Mouse (Mus musculus) central nervous system, embryonic 11.5 days (tissue): Measurements from ENCODE around the gene Olfr1116. TPM values are rescaled to one million over a fixed set of nuclear protein-coding genes. Genes with fewer than 3 reads are reported as not detected.

Experiments
- polyA plus RNA-seq: library from polyadenylated mRNA; depleted of rRNA; stranded (reverse); fragments of >200 nt; gene quantifications from 2 replicates; pipeline ENCODE4 v1.2.3, GENCODE M21; 2012; rRNA removed

The Olfr1116 gene
- polyA plus RNA-seq: not detected in 2 replicates

GRCm38 (mm10) chr2:87267234-87267633 is at the start of gene Olfr1116:
Gene Olfr1116, plus strand, starts transcription at chr2:87267534.

GRCm38 (mm10) chr2:87247713-87248112 is 19.6 kb upstream of the Olfr1116 start, which contains the start of gene Olfr1115:
Gene Olfr1115, plus strand, starts transcription at chr2:87248013.

GRCm38 (mm10) chr2:87307281-87307680 is 39.9 kb downstream of the Olfr1116 start, which contains the start of gene Olfr1118:
Gene Olfr1118, plus strand, starts transcription at chr2:87307581.

Other genes with a start within 250 kb of the Olfr1116 start
- gene Olfr1104, start 240.5 kb upstream of the Olfr1116 start, polyA plus RNA-seq: not detected in 2 replicates
- not detected in 2 replicates for gene Olfr1105, start 231.0 kb upstream of the Olfr1116 start, polyA plus RNA-seq
- not detected in 2 replicates for gene Olfr1106, start 215.3 kb upstream of the Olfr1116 start, polyA plus RNA-seq
- not detected in 2 replicates for gene Olfr1107, start 191.7 kb upstream of the Olfr1116 start, polyA plus RNA-seq
- not detected in 2 replicates for gene Olfr1109, start 171.5 kb upstream of the Olfr1116 start, polyA plus RNA-seq
- gene Olfr259, start 153.0 kb upstream of the Olfr1116 start, polyA plus RNA-seq: not detected in 2 replicates
- gene Olfr1110, start 127.2 kb upstream of the Olfr1116 start, polyA plus RNA-seq: not detected in 2 replicates
- gene Olfr1111, start 114.9 kb upstream of the Olfr1116 start, polyA plus RNA-seq: not detected in 2 replicates
- not detected in 2 replicates for gene Olfr1112, start 79.7 kb upstream of the Olfr1116 start, polyA plus RNA-seq
- gene Olfr1113, start 58.6 kb upstream of the Olfr1116 start, polyA plus RNA-seq: not detected in 2 replicates
- gene Olfr1115, start 19.5 kb upstream of the Olfr1116 start, polyA plus RNA-seq: not detected in 2 replicates
- not detected in 2 replicates for gene Olfr1118, start 40.0 kb downstream of the Olfr1116 start, polyA plus RNA-seq
- not detected in 2 replicates for gene Olfr1120, start 87.3 kb downstream of the Olfr1116 start, polyA plus RNA-seq
- gene Olfr1121, start 102.4 kb downstream of the Olfr1116 start, polyA plus RNA-seq: not detected in 2 replicates
- gene Olfr1122, start 118.3 kb downstream of the Olfr1116 start, polyA plus RNA-seq: not detected in 2 replicates
- gene Olfr1123, start 149.1 kb downstream of the Olfr1116 start, polyA plus RNA-seq: not detected in 2 replicates
- not detected in 2 replicates for gene Olfr1124, start 162.7 kb downstream of the Olfr1116 start, polyA plus RNA-seq
- gene Olfr1126, start 186.4 kb downstream of the Olfr1116 start, polyA plus RNA-seq: not detected in 2 replicates
- gene Pramel7, start 229.6 kb downstream of the Olfr1116 start, polyA plus RNA-seq: not detected in 2 replicates
- not detected in 2 replicates for gene Pramel6, start 239.0 kb downstream of the Olfr1116 start, polyA plus RNA-seq